Mouse (Mus musculus): ENCODE data around the gene Fbxl3. TPM values are rescaled to one million over a fixed set of nuclear protein-coding genes. Genes with fewer than 3 reads are reported as not detected.

Fbxl3 gene
- polyA plus RNA-seq, 2 experiments, result 12.6 to 21.9 TPM

DNA sequence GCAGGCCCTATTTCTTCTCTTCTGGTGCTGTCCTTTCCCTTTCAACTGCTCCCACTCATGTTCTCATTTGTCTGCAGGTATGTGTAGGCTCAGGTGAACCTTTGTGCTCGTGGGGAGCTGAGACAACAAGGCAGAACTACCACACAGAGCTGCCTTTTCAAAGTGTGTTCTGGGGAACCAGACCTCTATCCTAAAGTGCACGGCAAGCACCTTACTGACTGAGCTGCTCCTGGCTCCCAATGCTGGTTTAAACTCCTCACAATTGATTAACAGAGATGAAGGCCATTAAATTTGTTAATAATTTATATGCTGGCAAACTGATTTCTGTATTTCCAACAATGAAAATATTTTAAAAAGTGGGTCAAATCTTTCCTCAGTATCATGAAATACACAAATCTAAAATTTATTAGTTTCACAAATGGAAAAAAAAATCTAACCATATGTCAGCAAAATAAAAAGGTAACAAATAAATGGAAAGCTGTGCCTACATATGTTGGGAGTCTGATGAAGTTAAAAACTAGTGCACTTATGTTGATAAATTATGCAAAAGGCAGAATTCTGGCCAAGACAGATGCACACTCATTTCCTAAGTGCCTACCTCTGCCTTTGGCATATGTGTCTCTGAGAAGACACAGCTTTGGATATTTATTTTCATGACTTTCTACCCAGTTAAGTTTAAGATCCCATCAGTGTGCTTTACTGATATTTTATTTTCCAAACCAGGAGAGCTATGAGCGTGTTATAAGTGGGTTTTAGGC is 13.4 kb upstream of the Fbxl3 start:
- WGBS (ENCODE audit: insufficient replicate concordance), result 74% methylated on average over 3 of the region's 3 CpGs

GRCm38 (mm10) chr14:103109971-103110370 is 10.6 kb upstream of the Fbxl3 start:
- Histone ChIP-seq H3K4me2 (ENCODE audit: low read depth) (no peak overlapping the region), H3K9ac (replicated peaks) (no peak overlapping the region), H3K4me1 (replicated peaks; ENCODE audit: control insufficient read depth in 2 of 2, insufficient read depth in 2 of 2, low read length in 1 of 2) (no peaks in the 10 kb centered on the region), H3K9me3 (ENCODE audit: control insufficient read depth, low read length) (no peaks in the 10 kb centered on the region), H3K4me3 (ENCODE audit: insufficient read depth in 1 of 2, low read depth in 2 of 2, low read length in 2 of 2) (no peak overlapping the region), H3K36me3 (replicated peaks; ENCODE audit: control insufficient read depth, insufficient read depth, low read depth) (no peaks in the 10 kb centered on the region), H3K27ac (no peak overlapping the region), H3K27me3 (ENCODE audit: control insufficient read depth, insufficient read depth, low read length) (no peaks in the 10 kb centered on the region)
- ATAC-seq (ENCODE audit: insufficient read depth) (no peak), DNase-seq (ENCODE audit: low read depth in 3 of 3, low spot score in 3 of 3) (no peak)
- WGBS (ENCODE audit: insufficient replicate concordance), result 70% methylated on average over 4 of the region's 4 CpGs
- TF ChIP-seq EP300 (IDR thresholded peaks at IDR 0.05; ENCODE audit: low read depth) (no peak), CTCF (IDR thresholded peaks at IDR 0.05; ENCODE audit: low read depth) (no peak)

More for the DNA sequence above, 13.4 kb upstream of the Fbxl3 start:
- no peak overlapping the region for H3K9ac ChIP-seq (replicated peaks)
- no peak overlapping the region for H3K4me3 ChIP-seq (ENCODE audit: insufficient read depth in 1 of 2, low read depth in 2 of 2, low read length in 2 of 2)
- ATAC-seq (ENCODE audit: insufficient read depth), result no peak
- no peaks in the 10 kb centered on the region; the same call in 1 of the 2 replicates for H3K36me3 ChIP-seq (replicated peaks; ENCODE audit: control insufficient read depth, insufficient read depth, low read depth)
- H3K27me3 ChIP-seq (ENCODE audit: control insufficient read depth, insufficient read depth, low read length), result no peaks in the 10 kb centered on the region
- no peak overlapping the region for H3K4me2 ChIP-seq (ENCODE audit: low read depth)
- H3K9me3 ChIP-seq (ENCODE audit: control insufficient read depth, low read length), result no peaks in the 10 kb centered on the region
- no peak for DNase-seq (ENCODE audit: low read depth in 3 of 3, low spot score in 3 of 3)
- no peaks in the 10 kb centered on the region for H3K4me1 ChIP-seq (replicated peaks; ENCODE audit: control insufficient read depth in 2 of 2, insufficient read depth in 2 of 2, low read length in 1 of 2)
- TF ChIP-seq CTCF (IDR thresholded peaks at IDR 0.05; ENCODE audit: low read depth), result no peak
- H3K27ac ChIP-seq, result no peak overlapping the region

DNA sequence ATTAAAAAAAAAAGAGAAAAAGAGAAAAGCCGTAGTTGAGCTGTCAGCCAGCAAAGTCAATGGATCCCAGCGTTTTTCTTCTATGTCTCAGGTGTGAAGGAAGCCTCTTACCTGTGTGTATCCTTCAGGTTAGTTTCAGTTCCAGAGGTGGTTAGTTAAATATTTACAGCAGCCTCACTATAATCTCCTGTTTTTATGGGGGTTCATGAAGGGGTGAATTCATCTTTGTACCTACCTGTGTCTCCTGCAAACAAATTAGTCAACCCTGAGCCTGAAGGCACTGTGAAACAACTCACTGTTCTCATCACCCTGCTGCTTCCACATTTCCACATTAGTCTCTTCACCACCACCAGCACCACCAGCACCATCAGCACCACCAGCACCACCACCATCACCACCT is 6.9 kb upstream of the Fbxl3 start:
- no peaks in the 10 kb centered on the region for H3K9me3 ChIP-seq (ENCODE audit: control insufficient read depth, low read length)
- DNase-seq (ENCODE audit: low read depth in 3 of 3, low spot score in 3 of 3), result no peak
- H3K4me1 ChIP-seq (replicated peaks; ENCODE audit: control insufficient read depth in 2 of 2, insufficient read depth in 2 of 2, low read length in 1 of 2), result 0 out of 4 replicates have a peak, but pooled peaks cover 0 to 3% of the 10 kb centered on the region in 2 experiments
- H3K9ac ChIP-seq (replicated peaks), result no peak overlapping the region
- WGBS (ENCODE audit: insufficient replicate concordance), result 73% methylated on average over 2 of the region's 2 CpGs
- H3K36me3 ChIP-seq (replicated peaks; ENCODE audit: control insufficient read depth, insufficient read depth, low read depth), result no peaks in the 10 kb centered on the region
- no peak for ATAC-seq (ENCODE audit: insufficient read depth)
- no peak overlapping the region for H3K27ac ChIP-seq
- H3K4me3 ChIP-seq (ENCODE audit: insufficient read depth in 1 of 2, low read depth in 2 of 2, low read length in 2 of 2), result no peak overlapping the region
- TF ChIP-seq CTCF (IDR thresholded peaks at IDR 0.05; ENCODE audit: low read depth), result no peak
- no peak for TF ChIP-seq EP300 (IDR thresholded peaks at IDR 0.05; ENCODE audit: low read depth)
- no peak overlapping the region for H3K4me2 ChIP-seq (ENCODE audit: low read depth)
- no peaks in the 10 kb centered on the region for H3K27me3 ChIP-seq (ENCODE audit: control insufficient read depth, insufficient read depth, low read length)

GRCm38 (mm10) chr14:103102731-103103335 is 3.5 kb upstream of the Fbxl3 start:
- no peak for TF ChIP-seq EP300 (IDR thresholded peaks at IDR 0.05; ENCODE audit: low read depth)
- no peak for TF ChIP-seq CTCF (IDR thresholded peaks at IDR 0.05; ENCODE audit: low read depth)
- DNase-seq (ENCODE audit: low read depth in 3 of 3, low spot score in 3 of 3), result no peak
- H3K9me3 ChIP-seq (ENCODE audit: control insufficient read depth, low read length), result no peaks in the 10 kb centered on the region
- no peak overlapping the region for H3K27ac ChIP-seq
- H3K27me3 ChIP-seq (ENCODE audit: control insufficient read depth, insufficient read depth, low read length), result no peaks in the 10 kb centered on the region
- H3K4me3 ChIP-seq (ENCODE audit: insufficient read depth in 1 of 2, low read depth in 2 of 2, low read length in 2 of 2), result no peak overlapping the region
- H3K4me1 ChIP-seq (replicated peaks; ENCODE audit: control insufficient read depth in 2 of 2, insufficient read depth in 2 of 2, low read length in 1 of 2), result 0 out of 4 replicates have a peak, but pooled peaks cover 0 to 5% of the 10 kb centered on the region in 2 experiments
- no peaks in the 10 kb centered on the region for H3K36me3 ChIP-seq (replicated peaks; ENCODE audit: control insufficient read depth, insufficient read depth, low read depth)
- ATAC-seq (ENCODE audit: insufficient read depth), result no peak
- no peak overlapping the region for H3K4me2 ChIP-seq (ENCODE audit: low read depth)
- no peak overlapping the region for H3K9ac ChIP-seq (replicated peaks)
- WGBS (ENCODE audit: insufficient replicate concordance), result 62% methylated on average over 10 of the region's 10 CpGs

DNA sequence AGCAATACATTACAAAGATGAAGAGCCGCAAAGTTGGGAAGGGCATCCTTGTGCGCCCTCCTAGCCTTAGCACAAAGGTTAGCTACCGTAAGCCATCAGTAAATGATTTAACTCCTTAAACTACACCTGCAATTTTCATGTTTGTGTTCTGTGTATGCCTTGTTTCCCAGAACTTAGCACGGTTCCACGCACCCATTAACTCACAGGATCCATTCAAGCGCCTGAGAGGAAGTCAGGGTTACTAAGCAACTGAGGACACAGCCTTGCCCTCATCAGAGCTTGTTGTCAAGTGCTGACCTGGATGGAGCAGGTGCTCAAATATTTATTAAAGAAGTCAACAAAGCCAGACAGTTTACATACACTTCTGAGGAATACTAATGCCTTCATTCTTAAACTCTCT is 2.9 kb upstream of the Fbxl3 start:
- no peak overlapping the region for H3K9ac ChIP-seq (replicated peaks)
- ATAC-seq (ENCODE audit: insufficient read depth) (no peak), DNase-seq (ENCODE audit: low read depth in 3 of 3, low spot score in 3 of 3) (no peak)
- 62% methylated on average over 6 of the region's 6 CpGs for WGBS (ENCODE audit: insufficient replicate concordance)
- no peak overlapping the region for H3K27ac ChIP-seq
- peaks cover 0 to 7% of the 10 kb centered on the region in 2 experiments; a peak in 3 of 4 replicates for H3K4me1 ChIP-seq (replicated peaks; ENCODE audit: control insufficient read depth in 2 of 2, insufficient read depth in 2 of 2, low read length in 1 of 2)
- no peak for TF ChIP-seq CTCF (IDR thresholded peaks at IDR 0.05; ENCODE audit: low read depth)
- TF ChIP-seq EP300 (IDR thresholded peaks at IDR 0.05; ENCODE audit: low read depth), result no peak
- no peaks in the 10 kb centered on the region for H3K9me3 ChIP-seq (ENCODE audit: control insufficient read depth, low read length)
- H3K4me3 ChIP-seq (ENCODE audit: insufficient read depth in 1 of 2, low read depth in 2 of 2, low read length in 2 of 2), result no peak overlapping the region
- no peak overlapping the region for H3K4me2 ChIP-seq (ENCODE audit: low read depth)
- no peaks in the 10 kb centered on the region for H3K27me3 ChIP-seq (ENCODE audit: control insufficient read depth, insufficient read depth, low read length)
- H3K36me3 ChIP-seq (replicated peaks; ENCODE audit: control insufficient read depth, insufficient read depth, low read depth), result no peaks in the 10 kb centered on the region
